Mouse (Mus musculus) Patski (cell line): ENCODE measurements around the gene Asxl2. TPM values are rescaled to one million over a fixed set of nuclear protein-coding genes. Genes with fewer than 3 reads are reported as not detected.

ENCODE experiments used
- ATAC-seq: fragments of 100-300 bp; one replicate; pipeline ENCODE4 v1.8.0; 2021
- CTCF ChIA-PET: fragments of 350-600 bp; sonication (Branson Sonifier 250); formaldehyde crosslinking; loops from one replicate; lab custom pipeline; 2022; ENCODE audit warnings: inconsistent platforms; lab: Charles Lee
- POLR2A ChIA-PET: fragments of 350-600 bp; sonication (Branson Sonifier 250); formaldehyde crosslinking; loops from one replicate; lab custom pipeline; 2022; ENCODE audit warnings: antibody characterized with exemption, inconsistent platforms; lab: Charles Lee
- DNase-seq: peaks from one replicate; pipeline ENCODE4 v3.0.0-alpha.2; 2011; ENCODE audit warnings: low read depth, low spot score
- H3K27me3 ChIP-seq: fragments of 371-371 bp; one replicate; pipeline ENCODE4 v1.5.1; 2021
- CTCF ChIP-seq: fragments of 100-300 bp; IDR thresholded peaks from one replicate; pipeline ENCODE4 v1.5.1; 2021
- in situ Hi-C: fragments of 300-500 bp; cut with MboI; formaldehyde crosslinking; loops from 3 replicates; pipeline ENCODE4 v1.11.1; 2018; ENCODE audit warnings: low pct_unique_long_range_greater_than_20kb, mixed read lengths
- polyA plus RNA-seq: library from polyadenylated mRNA; unstranded; gene quantifications from one replicate; pipeline ENCODE4 v1.2.3, GENCODE M21; 2021

Asxl2 gene
- polyA plus RNA-seq, 1 experiment from 2014 or later: 24.1 TPM

- peak; percentile 42 for ATAC-seq
- DNase-seq: peak; percentile 39
- in situ Hi-C loops: no loop called here
- CTCF ChIA-PET: no interaction called here
- POLR2A ChIA-PET: no interaction called here
- H3K27me3 ChIP-seq: no peaks in the 10 kb centered on the region
- TF ChIP-seq CTCF: no peak
Observed at GRCm38 (mm10) chr12:3427067-3427889, 621 bp downstream of the Asxl2 start.

GRCm38 (mm10) chr12:3427891-3428775 lies 1.5 kb downstream of the Asxl2 start:
- POLR2A ChIA-PET: no interaction called here
- DNase-seq (no peak), ATAC-seq (no peak)
- TF ChIP-seq CTCF: no peak
- in situ Hi-C loops: no loop called here
- no peaks in the 10 kb centered on the region for H3K27me3 ChIP-seq
- CTCF ChIA-PET: no interaction called here

DNA sequence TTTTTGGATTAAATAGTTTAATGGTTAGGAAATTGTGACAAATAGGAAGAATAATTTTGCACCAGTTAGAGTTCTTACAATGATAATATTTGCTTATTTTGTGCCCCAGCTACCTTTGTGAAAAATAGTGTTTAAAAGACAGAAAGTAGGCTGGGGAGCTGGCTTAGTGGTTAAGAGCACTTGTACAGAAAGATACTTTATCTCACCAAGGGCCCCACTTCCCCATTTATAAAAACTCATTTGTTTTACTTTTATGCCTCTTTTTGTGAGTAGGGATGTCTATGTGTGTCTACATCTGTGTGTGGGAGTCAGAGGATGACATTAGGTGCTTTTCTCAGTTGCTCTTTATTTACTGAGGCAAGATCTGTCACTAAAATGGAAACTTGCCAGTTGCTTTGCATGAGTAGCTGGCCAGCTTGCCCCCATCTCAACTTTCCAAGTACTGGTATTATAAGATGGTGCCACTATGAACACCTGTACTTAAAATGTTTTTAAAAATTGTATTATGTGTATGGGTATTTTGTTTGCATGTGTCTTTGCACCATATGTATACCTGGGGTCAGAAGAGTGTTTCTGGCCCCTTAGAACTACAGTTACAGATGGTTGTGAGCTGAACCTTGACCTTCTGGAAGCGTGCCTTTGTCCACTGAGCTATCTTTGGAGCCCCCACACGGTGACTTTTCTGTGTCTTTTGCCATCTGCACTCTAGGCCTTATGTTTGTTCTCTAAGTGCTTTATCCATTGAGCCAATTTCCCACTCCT lies 3.2 kb downstream of the Asxl2 start:
- POLR2A ChIA-PET: no interaction called here
- in situ Hi-C loops: no loop called here
- DNase-seq: no peak
- no peaks in the 10 kb centered on the region for H3K27me3 ChIP-seq
- ATAC-seq: no peak
- CTCF ChIA-PET: no interaction called here
- no peak for TF ChIP-seq CTCF

GRCm38 (mm10) chr12:3430443-3430753 lies 3.7 kb downstream of the Asxl2 start:
- ATAC-seq (no peak), DNase-seq (no peak)
- H3K27me3 ChIP-seq: no peaks in the 10 kb centered on the region
- ChIA-PET CTCF (no interaction called here), POLR2A (no interaction called here)
- TF ChIP-seq CTCF: no peak
- in situ Hi-C loops: no loop called here

- POLR2A ChIA-PET: no interaction called here
- in situ Hi-C loops: no loop called here
- no peak for TF ChIP-seq CTCF
Observed at GRCm38 (mm10) chr12:3430985-3431384, 4.3 kb downstream of the Asxl2 start.

DNA sequence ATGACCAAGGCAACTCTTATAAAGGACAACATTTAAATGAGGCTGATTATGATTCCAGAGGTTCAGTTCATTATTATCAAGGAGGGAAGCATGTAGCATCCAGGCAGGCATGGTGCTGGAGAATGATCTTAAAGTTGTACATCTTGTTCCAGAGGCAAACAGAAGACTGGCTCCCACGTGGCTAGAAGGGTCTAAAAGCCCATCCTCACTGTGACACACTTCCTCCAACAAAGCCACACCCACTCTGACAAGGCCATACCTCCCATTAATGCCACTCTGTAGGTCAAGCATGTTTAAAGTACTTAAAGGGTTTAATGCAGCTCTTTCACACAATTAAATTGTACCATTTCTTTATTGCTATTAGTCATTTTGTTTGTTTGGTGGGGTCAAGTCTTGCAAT lies 7.1 kb downstream of the Asxl2 start:
- CTCF ChIA-PET: no interaction called here

More at GRCm38 (mm10) chr12:3430985-3431384, 4.3 kb downstream of the Asxl2 start:
- no peak for ATAC-seq
- CTCF ChIA-PET: no interaction called here
- DNase-seq: no peak
- H3K27me3 ChIP-seq: no peaks in the 10 kb centered on the region

DNA sequence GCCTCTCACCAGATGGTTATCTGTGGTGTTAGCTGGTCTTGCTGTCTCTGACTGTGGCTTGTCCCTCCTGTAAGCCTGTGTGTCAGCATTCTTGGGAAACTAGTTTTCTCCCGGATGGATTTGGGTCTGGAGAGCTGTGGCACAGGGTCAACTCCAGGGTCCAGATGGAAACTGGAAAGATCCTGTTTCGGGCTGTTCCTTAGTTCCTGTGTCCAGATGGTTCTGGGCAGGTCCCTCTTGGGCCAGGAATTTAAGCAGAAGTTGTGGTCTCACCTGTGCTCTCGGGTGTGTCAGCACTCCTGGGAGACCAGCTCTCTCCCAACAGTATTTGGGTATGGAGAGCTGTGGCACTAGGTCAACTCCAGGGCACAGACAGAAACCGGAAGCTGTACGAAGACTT lies 9.8 kb downstream of the Asxl2 start:
- in situ Hi-C loops: no loop called here
- ATAC-seq (no peak), DNase-seq (no peak)
- ChIA-PET CTCF (no interaction called here), POLR2A (no interaction called here)
- TF ChIP-seq CTCF: no peak
- H3K27me3 ChIP-seq: no peaks in the 10 kb centered on the region

More for the DNA sequence above, 7.1 kb downstream of the Asxl2 start:
- POLR2A ChIA-PET: no interaction called here
- no peaks in the 10 kb centered on the region for H3K27me3 ChIP-seq
- DNase-seq: no peak
- no peak for TF ChIP-seq CTCF
- no peak for ATAC-seq
- in situ Hi-C loops: no loop called here

DNA sequence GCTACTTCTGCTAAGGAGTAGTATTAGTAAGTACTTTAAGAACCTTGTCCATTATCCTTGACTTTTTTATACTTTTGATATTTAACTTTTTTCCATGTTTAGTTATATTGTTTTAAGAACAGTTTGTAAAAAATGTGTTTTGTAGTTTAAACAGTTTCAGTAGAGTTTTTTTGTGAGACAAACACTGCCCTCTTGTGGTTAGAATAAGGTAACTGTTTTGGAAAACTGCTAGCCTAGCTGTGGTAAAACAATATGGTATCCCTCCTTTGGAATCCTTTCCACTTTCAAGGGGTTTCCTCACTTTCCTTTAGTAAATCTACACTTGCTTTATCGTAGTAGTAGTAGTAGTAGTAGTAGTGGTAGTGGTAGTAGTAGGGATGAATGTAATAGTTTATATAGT lies 11.2 kb downstream of the Asxl2 start:
- ATAC-seq: no peak
- no peak for DNase-seq
- in situ Hi-C loops: no loop called here
- no peak for TF ChIP-seq CTCF
- ChIA-PET POLR2A (interaction anchor here (1.2 kb wide), 1 partner anchor 58 kb away, joined by 3 read pairs; no protein-coding TSS in a partner anchor), CTCF (interaction anchor here (1.0 kb wide), 1 partner anchor 10 kb away, joined by 3 read pairs; no protein-coding TSS in a partner anchor)
- H3K27me3 ChIP-seq: no peaks in the 10 kb centered on the region

- in situ Hi-C loops: no loop called here
- CTCF ChIA-PET: no interaction called here
- TF ChIP-seq CTCF: no peak
- ATAC-seq (no peak), DNase-seq (no peak)
- POLR2A ChIA-PET: no interaction called here
- H3K27me3 ChIP-seq: no peaks in the 10 kb centered on the region
Observed at GRCm38 (mm10) chr12:3440916-3441315, 14.3 kb downstream of the Asxl2 start.

- ATAC-seq: no peak
- ChIA-PET CTCF (no interaction called here), POLR2A (no interaction called here)
- no peaks in the 10 kb centered on the region for H3K27me3 ChIP-seq
- no peak for TF ChIP-seq CTCF
- DNase-seq: no peak
- in situ Hi-C loops: no loop called here
Observed at GRCm38 (mm10) chr12:3441361-3441760, 14.7 kb downstream of the Asxl2 start.
